ENCODE assay signal across 11 mouse cellular contexts in genomic region chr7:99046545-99047206, GRCm38 (mm10).
DNase-seq lines count a peak whose midpoint lies in the region; ATAC-seq and TF ChIP-seq lines count a peak whose summit lies in the region.
"Had no signal": no experiment of that assay in that cellular context is flagged by ENCODE, and none has a peak within 500 bp of the region (broad histone marks: within the 10 kb centered on the region; RNA-seq: fewer than 3 reads in every experiment).

No protein-coding gene starts in this region.

- 0 out of 2 replicates have a peak, but pooled peaks have one; percentile 39 for ATAC-seq in midbrain, embryonic 16.5 days

- no peaks in the 10 kb centered on the region for H3K27me3 ChIP-seq in midbrain, embryonic 16.5 days (ENCODE audit: control insufficient read depth, insufficient read depth, low read depth, low read length)
- H3K27me3 ChIP-seq: heart, embryonic 15.5 days; kidney, embryonic 15.5 days had no signal

- H3K36me3 ChIP-seq in midbrain, embryonic 16.5 days (ENCODE audit: control insufficient read depth, insufficient read depth, low read length) = no peaks in the 10 kb centered on the region
- H3K36me3 ChIP-seq: kidney, embryonic 15.5 days had no signal

- no peak for TF ChIP-seq CTCF in cortical plate, adult 2 months (IDR thresholded peaks at IDR 0.05; ENCODE audit: extremely low read depth, insufficient read depth, low read length)

- 0 out of 2 replicates have a peak overlapping the region, but pooled peaks have one; percentile 26 for H3K27ac ChIP-seq in cortical plate, adult 2 months (ENCODE audit: insufficient read depth, low read length)
- H3K27ac ChIP-seq in midbrain, embryonic 16.5 days (ENCODE audit: low read length) = peak overlapping the region; percentile 19
- H3K27ac ChIP-seq: heart, embryonic 15.5 days had no signal

- H3K9ac ChIP-seq in midbrain, embryonic 16.5 days (ENCODE audit: low read depth, low read length) = no peak overlapping the region
- H3K9ac ChIP-seq: heart, embryonic 15.5 days; kidney, embryonic 15.5 days had no signal

- H3K9me3 ChIP-seq in midbrain, embryonic 16.5 days (replicated peaks; ENCODE audit: control insufficient read depth, low read length, poor library complexity, severe bottlenecking) = no peaks in the 10 kb centered on the region
- H3K9me3 ChIP-seq: heart, embryonic 15.5 days; kidney, embryonic 15.5 days had no signal

- H3K4me3 ChIP-seq in cortical plate, adult 2 months (ENCODE audit: insufficient read depth, low read length) = no peak overlapping the region
- no peak overlapping the region for H3K4me3 ChIP-seq in midbrain, embryonic 16.5 days (ENCODE audit: low read depth, low read length)
- H3K4me3 ChIP-seq: heart, embryonic 15.5 days; kidney, embryonic 15.5 days had no signal

- WGBS in midbrain, embryonic 16.5 days = 47% methylated on average over 11 of the region's 11 CpGs

- peaks cover 8% of the 10 kb centered on the region for H3K4me1 ChIP-seq in cortical plate, adult 2 months (ENCODE audit: control insufficient read depth, insufficient read depth, low read length)
- H3K4me1 ChIP-seq in midbrain, embryonic 16.5 days (ENCODE audit: control insufficient read depth, insufficient read depth, low read length) = peaks cover 13% of the 10 kb centered on the region

- DNase-seq in adrenal gland, adult 2 months = peak; percentile 10
- no peak for DNase-seq in adrenal gland, adult 8-10 months
- DNase-seq in layer of hippocampus, postnatal 14 days (ENCODE audit: low spot score in 2 of 2) = peak; percentile 34 to 57
- DNase-seq in layer of hippocampus, postnatal 36 days = no peak
- no peak for DNase-seq in heart, adult 9 months (ENCODE audit: low spot score in 2 of 2)
- DNase-seq in retina, embryonic 14.5 days (ENCODE audit: low spot score) = no peak
- DNase-seq: cerebellum, adult 9-11 months had no signal

- peak overlapping the region; percentile 33 for H3K4me2 ChIP-seq in midbrain, embryonic 16.5 days (ENCODE audit: low read length)
- H3K4me2 ChIP-seq: heart, embryonic 15.5 days; kidney, embryonic 15.5 days had no signal

- TF ChIP-seq POLR2A in cortical plate, adult 2 months (IDR thresholded peaks at IDR 0.05; ENCODE audit: extremely low read depth, insufficient read depth, low read length) = no peak

Comparison
In these comparisons a context has a peak if more than half of its experiments do, and no peak if none do; other contexts are left out.
1. DNase-seq: peak in adrenal gland, adult 2 months (single experiment) and layer of hippocampus, postnatal 14 days (2 of 2); none in adrenal gland, adult 8-10 months (single experiment), layer of hippocampus, postnatal 36 days (0 of 2), heart, adult 9 months (0 of 2) and retina, embryonic 14.5 days (single experiment).